Mouse (Mus musculus): ENCODE results near the gene Tenm4.
A peak's percentile ranks its signal among the peaks of the same experiment; 100 is the strongest.

The Tenm4 gene

GRCm38 (mm10) chr7:96575202-96575650, 404.2 kb downstream of the Tenm4 start:
- no peak for DNase-seq (ENCODE audit: low read depth, low spot score)

GRCm38 (mm10) chr7:96582752-96583151, 411.7 kb downstream of the Tenm4 start:
- no peak for DNase-seq (ENCODE audit: low read depth, low spot score)

- DNase-seq (ENCODE audit: low read depth, low spot score): no peak
These were observed 416.4 kb downstream of the Tenm4 start for GRCm38 (mm10) chr7:96587403-96587802.

GRCm38 (mm10) chr7:96588567-96588966, 417.5 kb downstream of the Tenm4 start:
- no peak for DNase-seq (ENCODE audit: low read depth, low spot score)

- no peak for DNase-seq (ENCODE audit: low read depth, low spot score)
These were observed 424.7 kb downstream of the Tenm4 start for GRCm38 (mm10) chr7:96595535-96596295.

DNA sequence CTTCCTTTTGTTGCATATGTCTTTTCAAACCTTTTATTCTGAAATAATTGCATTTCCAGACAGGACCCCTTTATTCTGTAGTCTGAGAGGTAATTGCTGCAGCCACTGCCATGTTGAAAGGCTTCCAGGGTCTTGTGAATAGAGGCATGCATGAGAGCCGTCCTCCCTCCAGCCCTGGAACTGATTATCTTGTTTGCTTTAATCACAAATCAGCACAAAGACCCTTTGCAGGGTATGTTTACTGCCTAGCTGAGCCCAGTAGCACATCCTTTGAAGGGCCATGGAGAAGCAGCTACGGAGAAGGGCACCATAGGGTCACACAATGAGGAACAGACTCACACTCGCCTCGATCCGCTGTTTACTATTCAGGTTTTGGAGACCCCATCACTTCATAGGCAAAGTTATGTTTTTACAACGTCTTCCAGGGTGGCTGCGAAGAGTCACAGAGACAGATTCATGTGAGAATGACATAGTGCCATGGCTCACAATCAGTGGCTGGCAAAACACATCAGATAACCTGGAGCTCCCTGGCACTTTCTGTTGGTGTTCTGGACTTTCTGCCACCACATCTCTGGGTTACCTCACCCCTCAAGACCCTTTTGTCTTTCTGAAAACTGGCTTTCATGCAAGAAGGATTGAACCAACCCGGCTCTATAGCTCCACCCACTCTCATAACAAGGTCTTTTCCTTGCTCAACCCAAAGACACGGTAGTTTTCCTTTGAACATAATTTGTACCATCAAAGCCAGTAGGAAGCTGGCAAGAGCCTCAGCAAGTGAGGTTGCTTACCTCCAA, 425.6 kb downstream of the Tenm4 start:
- DNase-seq (ENCODE audit: low read depth, low spot score): no peak

- DNase-seq (ENCODE audit: low read depth, low spot score): no peak
These were observed 426.8 kb downstream of the Tenm4 start for GRCm38 (mm10) chr7:96597871-96598270.

DNA sequence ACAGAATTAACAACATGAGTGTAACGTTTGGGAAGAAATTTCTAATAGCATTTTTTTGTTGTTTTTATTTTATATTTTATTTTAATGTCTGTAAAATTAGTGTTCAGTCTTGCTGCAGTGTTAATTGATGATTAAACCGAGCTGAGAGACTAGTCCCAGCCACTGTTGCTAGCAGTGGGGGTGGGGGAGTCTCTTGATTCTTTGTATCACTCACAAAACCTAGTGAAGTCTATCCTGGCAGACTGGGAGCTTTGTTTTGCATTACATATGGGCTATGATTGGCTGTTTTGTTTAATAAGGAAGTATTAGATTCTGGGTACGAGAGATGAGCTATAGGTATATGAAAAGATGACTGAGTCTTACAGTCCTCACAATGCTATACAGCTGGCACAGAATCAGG, 428.0 kb downstream of the Tenm4 start:
- DNase-seq (ENCODE audit: low read depth, low spot score): no peak

DNA sequence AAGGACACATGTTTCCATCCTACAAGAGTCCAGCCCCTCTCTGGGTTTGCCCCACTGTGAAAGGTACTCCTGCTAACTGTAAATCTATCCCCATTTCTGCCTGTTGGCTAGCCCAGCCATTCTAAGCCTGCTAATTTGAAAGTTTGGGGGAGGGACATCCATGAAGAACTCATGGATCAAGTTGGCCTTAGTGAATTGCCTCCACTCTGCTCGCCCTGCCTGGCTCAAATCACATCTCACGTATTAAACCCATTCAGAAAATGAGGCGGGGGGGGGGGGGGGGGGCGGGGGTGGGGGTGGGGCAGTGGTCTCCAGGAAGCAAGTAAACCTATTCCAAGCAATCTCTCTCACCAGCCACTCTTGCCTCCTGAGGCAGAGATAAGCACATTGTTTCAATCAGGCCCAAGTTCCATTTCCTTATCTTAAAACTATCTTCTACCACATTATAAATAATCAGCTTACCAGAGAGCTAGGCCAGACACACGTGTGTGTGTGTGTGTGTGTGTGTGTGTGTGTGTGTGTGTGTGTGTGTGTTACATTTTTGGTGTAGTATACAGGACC, 429.4 kb downstream of the Tenm4 start:
- no peak for DNase-seq (ENCODE audit: low read depth, low spot score)

GRCm38 (mm10) chr7:96604091-96604745, 433.2 kb downstream of the Tenm4 start:
- DNase-seq (ENCODE audit: low read depth, low spot score): no peak

DNA sequence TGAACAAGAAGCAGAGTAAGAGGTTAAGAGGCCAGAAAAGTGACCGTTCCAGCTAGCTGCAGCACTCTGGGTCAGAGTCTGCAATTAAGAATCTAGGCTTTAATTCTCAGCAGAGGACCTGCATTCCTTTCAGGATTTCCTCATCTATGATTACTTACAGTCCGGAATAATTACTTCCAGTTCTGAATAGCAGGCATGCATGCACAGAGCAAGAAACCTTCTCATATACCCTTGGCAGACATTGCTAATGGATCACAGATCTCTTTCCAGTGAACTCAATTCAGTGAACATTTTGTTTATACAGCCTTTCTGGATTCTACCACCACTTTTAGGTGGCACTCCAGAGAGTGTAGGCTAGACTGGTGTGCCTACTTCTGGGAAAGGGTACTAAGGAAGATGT, 434.3 kb downstream of the Tenm4 start:
- DNase-seq (ENCODE audit: low read depth, low spot score): no peak

- no peak for DNase-seq (ENCODE audit: low read depth, low spot score)
These were observed 439.0 kb downstream of the Tenm4 start for GRCm38 (mm10) chr7:96609854-96610586.

DNA sequence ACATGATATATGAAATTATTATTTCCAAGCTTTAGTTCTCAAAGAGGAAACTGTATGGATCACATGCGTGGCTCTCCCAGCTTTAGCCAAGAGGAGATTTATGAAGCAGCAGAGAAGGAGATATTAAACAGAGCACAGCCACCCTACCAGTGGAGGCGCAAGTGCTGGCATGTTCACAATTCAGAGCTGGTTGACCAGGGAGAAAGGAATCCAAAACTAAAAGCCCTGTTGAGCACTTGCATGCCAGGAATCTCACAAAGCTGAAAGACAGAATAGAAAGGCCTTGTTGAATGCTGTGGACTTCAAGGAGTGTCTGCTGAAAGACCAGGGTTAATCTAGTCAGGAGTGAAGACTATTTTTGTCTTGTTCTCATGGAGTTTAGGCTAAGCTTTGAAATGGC, 446.3 kb downstream of the Tenm4 start:
- no peak for DNase-seq (ENCODE audit: low read depth, low spot score)

- DNase-seq (ENCODE audit: low read depth, low spot score): no peak
These were observed 449.0 kb downstream of the Tenm4 start for GRCm38 (mm10) chr7:96619930-96620472.

DNA sequence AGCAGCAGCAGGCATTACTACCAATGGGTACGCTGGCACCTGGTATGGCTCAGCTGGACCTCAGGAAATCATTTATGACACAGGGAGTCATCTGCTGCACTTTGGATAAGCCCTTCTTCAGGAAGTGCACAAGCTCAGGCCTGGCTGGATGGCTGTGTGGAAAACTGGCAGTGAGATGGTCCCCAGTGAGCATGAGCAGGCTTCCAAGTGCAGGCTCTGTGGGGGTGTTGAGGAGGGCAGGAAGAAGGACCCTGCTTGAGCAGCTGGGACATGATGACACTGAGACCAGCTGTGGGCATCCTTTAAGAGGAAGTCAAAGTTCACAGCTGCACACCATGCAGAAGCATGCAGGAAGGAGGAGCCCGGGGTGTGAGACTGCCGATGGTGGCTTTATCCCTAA, 455.3 kb downstream of the Tenm4 start:
- DNase-seq (ENCODE audit: low read depth, low spot score): peak; percentile 60

DNA sequence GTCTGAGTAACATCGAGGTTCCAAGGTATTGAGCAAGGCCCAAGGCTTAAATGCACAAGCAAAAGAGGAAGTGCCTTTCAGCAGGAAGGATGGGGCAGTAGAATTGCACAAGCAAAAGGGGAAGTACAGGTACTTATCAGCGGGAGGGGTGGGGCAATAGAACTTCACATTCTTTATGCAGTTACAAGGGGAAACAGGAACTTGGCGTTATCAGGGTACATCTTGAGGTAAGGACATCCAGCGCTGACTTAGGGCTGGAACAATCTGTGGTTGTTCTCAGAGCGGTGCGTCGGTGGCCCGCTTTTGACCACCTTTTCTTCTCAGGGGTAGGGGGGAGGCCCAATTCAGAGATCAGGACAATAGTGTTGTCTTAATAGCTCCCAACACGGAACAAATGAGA, 459.5 kb downstream of the Tenm4 start:
- DNase-seq (ENCODE audit: low read depth, low spot score): peak; percentile 59

GRCm38 (mm10) chr7:96633008-96633407, 462.0 kb downstream of the Tenm4 start:
- no peak for DNase-seq (ENCODE audit: low read depth, low spot score)

- no peak for DNase-seq (ENCODE audit: low read depth, low spot score)
These were observed 464.9 kb downstream of the Tenm4 start for GRCm38 (mm10) chr7:96635830-96636440.

DNA sequence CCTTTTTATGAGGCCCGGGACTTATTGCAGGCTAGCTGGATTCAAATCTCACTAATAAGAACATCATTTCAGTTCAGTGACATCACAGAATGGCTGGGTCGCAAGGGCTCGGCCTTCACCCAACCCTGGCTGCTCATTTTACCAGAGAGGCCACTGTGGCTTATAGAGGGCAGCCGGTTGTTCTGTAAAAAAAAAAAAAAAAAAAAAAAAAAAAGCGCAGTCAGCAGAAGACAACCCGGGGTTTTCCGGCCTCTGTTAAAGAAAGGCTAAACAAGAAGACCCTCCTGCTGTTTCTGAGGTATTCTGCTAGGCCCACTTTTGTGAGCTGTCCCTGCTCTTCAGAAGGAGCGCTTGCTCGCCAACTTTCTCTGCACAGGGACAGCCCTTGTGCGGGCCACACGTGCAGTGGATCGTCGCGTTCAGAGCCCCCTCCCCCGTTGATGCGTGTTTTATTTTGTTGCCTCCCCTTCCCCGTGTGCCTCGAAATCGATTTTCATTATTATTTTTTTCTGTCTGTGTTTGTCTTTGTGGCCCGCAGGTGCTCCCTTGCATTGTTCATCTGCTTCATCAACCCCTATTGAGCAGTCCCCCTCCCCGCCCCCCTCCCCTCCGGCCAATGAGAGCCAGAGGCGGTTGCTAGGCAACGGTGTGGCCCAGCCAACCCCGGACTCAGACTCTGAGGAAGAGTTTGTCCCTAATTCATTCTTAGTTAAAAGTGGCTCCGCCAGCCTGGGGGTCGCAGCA, 472.6 kb downstream of the Tenm4 start:
- no peak for DNase-seq (ENCODE audit: low read depth, low spot score)

DNA sequence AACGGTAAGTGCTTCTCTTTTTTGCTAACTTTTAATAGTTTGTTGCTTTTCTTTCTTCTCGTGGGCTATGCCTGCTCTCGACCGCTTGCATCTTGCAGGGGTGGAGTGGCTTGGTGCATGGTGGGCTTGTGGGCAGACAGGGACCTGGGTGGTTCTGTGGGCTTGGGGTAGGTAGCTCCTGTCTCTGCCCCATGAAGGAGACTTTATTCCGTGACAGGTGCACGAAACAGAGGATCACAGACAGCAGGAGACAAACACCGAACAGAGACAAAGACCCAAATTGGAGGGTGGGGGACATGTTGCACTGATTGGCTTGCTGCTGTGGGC, 473.1 kb downstream of the Tenm4 start:
- no peak for DNase-seq (ENCODE audit: low read depth, low spot score)
